Mouse (Mus musculus): Measurements from ENCODE around the gene Nmur1.
"Not testable (repeated sequence)": the region's sequence is repeated elsewhere in the genome, so short reads cannot be mapped to it uniquely, and the experiment has no call there.

Nmur1 gene

GRCm38 (mm10) chr1:86358906-86359797 lies 66.9 kb downstream of the Nmur1 start, which contains the start of gene Ncl:
TSS of gene Ncl (minus strand) at chr1:86359400.
- DNase-seq (ENCODE audit: low read depth), result peak; percentile 97

GRCm38 (mm10) chr1:86358229-86358905 lies 67.7 kb downstream of the Nmur1 start:
- DNase-seq (ENCODE audit: low read depth), result no peak

GRCm38 (mm10) chr1:86354186-86354585 lies 71.8 kb downstream of the Nmur1 start:
- no peak for DNase-seq (ENCODE audit: low read depth)

- DNase-seq (ENCODE audit: low read depth), result no peak
These were observed 75.5 kb downstream of the Nmur1 start for GRCm38 (mm10) chr1:86350576-86350975.

GRCm38 (mm10) chr1:86349696-86350095 lies 76.3 kb downstream of the Nmur1 start:
- DNase-seq (ENCODE audit: low read depth), result no peak

GRCm38 (mm10) chr1:86349201-86349600 lies 76.8 kb downstream of the Nmur1 start:
- no peak for DNase-seq (ENCODE audit: low read depth)

- no peak for DNase-seq (ENCODE audit: low read depth)
These were observed 77.2 kb downstream of the Nmur1 start for GRCm38 (mm10) chr1:86348801-86349200.

GRCm38 (mm10) chr1:86348083-86348482 lies 77.9 kb downstream of the Nmur1 start:
- DNase-seq (ENCODE audit: low read depth), result no peak

- DNase-seq (ENCODE audit: low read depth), result no peak
These were observed 78.3 kb downstream of the Nmur1 start for GRCm38 (mm10) chr1:86347716-86348045.

- DNase-seq (ENCODE audit: low read depth), result no peak
These were observed 78.9 kb downstream of the Nmur1 start for GRCm38 (mm10) chr1:86346851-86347715.

- no peak for DNase-seq (ENCODE audit: low read depth)
These were observed 80.1 kb downstream of the Nmur1 start for GRCm38 (mm10) chr1:86345956-86346355.

GRCm38 (mm10) chr1:86345069-86345468 lies 81.0 kb downstream of the Nmur1 start:
- DNase-seq (ENCODE audit: low read depth), result no peak

GRCm38 (mm10) chr1:86343969-86344861 lies 81.8 kb downstream of the Nmur1 start:
- DNase-seq (ENCODE audit: low read depth), result no peak

GRCm38 (mm10) chr1:86343087-86343645 lies 82.9 kb downstream of the Nmur1 start:
- no peak for DNase-seq (ENCODE audit: low read depth)

GRCm38 (mm10) chr1:86342371-86342770 lies 83.7 kb downstream of the Nmur1 start:
- no peak for DNase-seq (ENCODE audit: low read depth)

GRCm38 (mm10) chr1:86341096-86341495 lies 84.9 kb downstream of the Nmur1 start:
- not testable (repeated sequence) for DNase-seq (ENCODE audit: low read depth)

GRCm38 (mm10) chr1:86339156-86339812 lies 86.7 kb downstream of the Nmur1 start:
- peak; percentile 85 for DNase-seq (ENCODE audit: low read depth)

GRCm38 (mm10) chr1:86336330-86336729 lies 89.7 kb downstream of the Nmur1 start:
- no peak for DNase-seq (ENCODE audit: low read depth)

Data from c-Kit-positive CD71-positive TER-119-negative erythroid progenitor cells, embryonic 14.5 days (primary cell).